In genomic region chr2:31337706-31338330, GRCm38 (mm10) we compare ENCODE assay signal across 10 mouse cellular contexts. TPM values are rescaled to one million over a fixed set of nuclear protein-coding genes. Genes with fewer than 3 reads are reported as not detected.
A peak's percentile ranks its signal among the peaks of the same experiment; 100 is the strongest.
DNase-seq lines count a peak whose midpoint lies in the region; ATAC-seq and TF ChIP-seq lines count a peak whose summit lies in the region.
"Had no signal": no experiment of that assay in that cellular context is flagged by ENCODE, and none has a peak within 500 bp of the region (broad histone marks: within the 10 kb centered on the region; RNA-seq: fewer than 3 reads in every experiment).

No protein-coding gene starts in this region.

- no peak overlapping the region for H3K4me2 ChIP-seq in hindbrain, postnatal 0 days (ENCODE audit: low read depth, low read length)
- H3K4me2 ChIP-seq in hindbrain, embryonic 16.5 days (ENCODE audit: low read length), result no peak overlapping the region
- 0 out of 2 replicates have a peak overlapping the region, but pooled peaks have one; percentile 9 for H3K4me2 ChIP-seq in heart, embryonic 14.5 days (ENCODE audit: low read length)
- H3K4me2 ChIP-seq in lung, embryonic 15.5 days, result no peak overlapping the region
- H3K4me2 ChIP-seq in liver, embryonic 12.5 days, result no peak overlapping the region

- H3K27ac ChIP-seq in hindbrain, postnatal 0 days, result no peak overlapping the region
- H3K27ac ChIP-seq in hindbrain, embryonic 16.5 days (ENCODE audit: low read depth, low read length), result no peak overlapping the region
- H3K27ac ChIP-seq in heart, embryonic 14.5 days (replicated peaks in 1 of 2; ENCODE audit: control insufficient read depth in 1 of 2, insufficient read depth in 1 of 2, low read depth in 2 of 2, low read length in 2 of 2), result peak overlapping the region in 1 of 2 experiments; percentile 41; a peak in 1 of 4 replicates
- no peak overlapping the region for H3K27ac ChIP-seq in lung, embryonic 15.5 days
- H3K27ac ChIP-seq in liver, embryonic 12.5 days, result no peak overlapping the region

- peak; percentile 32 for DNase-seq in hindbrain, postnatal 0 days (ENCODE audit: low spot score)
- peak; percentile 79 to 85 for DNase-seq in cerebellum, postnatal 10 days
- no peak for DNase-seq in frontal cortex, postnatal 36 days (ENCODE audit: low spot score in 2 of 2)
- DNase-seq in right cerebral cortex, postnatal 36 days (ENCODE audit: low spot score in 2 of 2), result no peak

- 37% methylated on average over 12 of the region's 12 CpGs for WGBS in hindbrain, postnatal 0 days
- 53% methylated on average over 12 of the region's 12 CpGs for WGBS in hindbrain, embryonic 16.5 days
- WGBS in heart, embryonic 14.5 days, result 32% methylated on average over 12 of the region's 12 CpGs
- WGBS in lung, embryonic 15.5 days, result 23% methylated on average over 12 of the region's 12 CpGs
- 55% methylated on average over 12 of the region's 12 CpGs for WGBS in liver, embryonic 12.5 days (ENCODE audit: insufficient replicate concordance)

- H3K27me3 ChIP-seq in hindbrain, postnatal 0 days (ENCODE audit: insufficient read depth, low read length), result no peaks in the 10 kb centered on the region
- no peaks in the 10 kb centered on the region; the same call in 1 of the 2 replicates for H3K27me3 ChIP-seq in hindbrain, embryonic 16.5 days (replicated peaks; ENCODE audit: control insufficient read depth, insufficient read depth, low read length)
- H3K27me3 ChIP-seq in heart, embryonic 14.5 days (ENCODE audit: control insufficient read depth, insufficient read depth, low read length), result peaks cover 20% of the 10 kb centered on the region
- peaks cover 82% of the 10 kb centered on the region for H3K27me3 ChIP-seq in lung, embryonic 15.5 days
- peaks cover 15% of the 10 kb centered on the region; the same call in 1 of the 2 replicates for H3K27me3 ChIP-seq in liver, embryonic 12.5 days (replicated peaks)

- no peak for TF ChIP-seq CTCF in hindbrain, postnatal 0 days (IDR thresholded peaks at IDR 0.05; ENCODE audit: low read depth)

- H3K4me1 ChIP-seq in hindbrain, postnatal 0 days (ENCODE audit: insufficient read depth, low read length), result peaks cover 7% of the 10 kb centered on the region; the same call in 1 of the 2 replicates
- peaks cover 3% of the 10 kb centered on the region; the same call in 1 of the 2 replicates for H3K4me1 ChIP-seq in hindbrain, embryonic 16.5 days (ENCODE audit: control insufficient read depth, insufficient read depth, low read depth, low read length)
- peaks cover 43 to 59% of the 10 kb centered on the region in 2 experiments for H3K4me1 ChIP-seq in heart, embryonic 14.5 days (ENCODE audit: control insufficient read depth in 2 of 2, insufficient read depth in 2 of 2, low read length in 2 of 2)
- peaks cover 24% of the 10 kb centered on the region for H3K4me1 ChIP-seq in lung, embryonic 15.5 days
- no peaks in the 10 kb centered on the region for H3K4me1 ChIP-seq in liver, embryonic 12.5 days

- H3K4me3 ChIP-seq in hindbrain, postnatal 0 days (ENCODE audit: low read length), result no peak overlapping the region
- no peak overlapping the region for H3K4me3 ChIP-seq in hindbrain, embryonic 16.5 days (ENCODE audit: low read length)
- no peak overlapping the region for H3K4me3 ChIP-seq in heart, embryonic 14.5 days (ENCODE audit: control insufficient read depth in 1 of 2, insufficient read depth in 1 of 2, low read depth in 1 of 2, low read length in 2 of 2)
- H3K4me3 ChIP-seq in lung, embryonic 15.5 days, result no peak overlapping the region
- no peak overlapping the region for H3K4me3 ChIP-seq in liver, embryonic 12.5 days

- no peak for ATAC-seq in hindbrain, postnatal 0 days
- ATAC-seq in hindbrain, embryonic 16.5 days, result no peak; the same call in 1 of the 2 replicates
- ATAC-seq in heart, embryonic 14.5 days (ENCODE audit: insufficient number of reproducible peaks, insufficient read depth, low FRiP score, low read depth), result no peak
- ATAC-seq in lung, embryonic 15.5 days (ENCODE audit: borderline replicate concordance, extremely low read depth, low FRiP score, low TSS enrichment), result peak; percentile 58; the same call in 1 of the 2 replicates
- ATAC-seq in liver, embryonic 12.5 days, result no peak

- no peaks in the 10 kb centered on the region for H3K9me3 ChIP-seq in hindbrain, postnatal 0 days (ENCODE audit: low read length)
- H3K9me3 ChIP-seq in hindbrain, embryonic 16.5 days (ENCODE audit: control insufficient read depth, low read length), result no peaks in the 10 kb centered on the region
- H3K9me3 ChIP-seq in heart, embryonic 14.5 days (ENCODE audit: control insufficient read depth, low read length), result no peaks in the 10 kb centered on the region
- no peaks in the 10 kb centered on the region for H3K9me3 ChIP-seq in lung, embryonic 15.5 days
- no peaks in the 10 kb centered on the region for H3K9me3 ChIP-seq in liver, embryonic 12.5 days (replicated peaks)

- no peaks in the 10 kb centered on the region for H3K36me3 ChIP-seq in hindbrain, postnatal 0 days (ENCODE audit: insufficient read depth, low read length)
- no peaks in the 10 kb centered on the region for H3K36me3 ChIP-seq in hindbrain, embryonic 16.5 days (ENCODE audit: control insufficient read depth, insufficient read depth, low read length)
- no peaks in the 10 kb centered on the region for H3K36me3 ChIP-seq in heart, embryonic 14.5 days (ENCODE audit: control insufficient read depth, insufficient read depth, low read length)
- no peaks in the 10 kb centered on the region for H3K36me3 ChIP-seq in lung, embryonic 15.5 days
- H3K36me3 ChIP-seq in liver, embryonic 12.5 days, result no peaks in the 10 kb centered on the region

- no peak overlapping the region for H3K9ac ChIP-seq in hindbrain, postnatal 0 days (replicated peaks; ENCODE audit: low read length)
- H3K9ac ChIP-seq in hindbrain, embryonic 16.5 days (ENCODE audit: low read depth, low read length), result no peak overlapping the region
- 0 out of 2 replicates have a peak overlapping the region, but pooled peaks have one; percentile 25 for H3K9ac ChIP-seq in heart, embryonic 14.5 days (ENCODE audit: low read length)
- no peak overlapping the region for H3K9ac ChIP-seq in lung, embryonic 15.5 days
- no peak overlapping the region for H3K9ac ChIP-seq in liver, embryonic 12.5 days

RNA-seq across cellular contexts. Expression of gene Hmcn2, which starts 23.6 kb away (rescaled TPM):
- 0.68 TPM in 2 replicates for total RNA-seq in hindbrain, postnatal 0 days (2014; rRNA removed)
- polyA plus RNA-seq in hindbrain, postnatal 0 days (2015; fragmentation: Nextera tagmentation; extraction: Ambion mirVana), result 0.16 and 0.54 TPM in 2 replicates
- 0.30 TPM in 2 replicates for polyA plus RNA-seq in hindbrain, embryonic 16.5 days (2015; fragmentation: Nextera tagmentation; extraction: Ambion mirVana)
- polyA plus RNA-seq in heart, embryonic 14.5 days (2014; fragmentation: Nextera tagmentation; extraction: Ambion mirVana), result 0.73 and 0.86 TPM in 2 replicates
- 0.58 and 1.2 TPM in 2 replicates for polyA plus RNA-seq in lung, embryonic 15.5 days (2015; fragmentation: Nextera tagmentation; extraction: Ambion mirVana)
- polyA plus RNA-seq in liver, embryonic 12.5 days (2016; fragmentation: Nextera tagmentation; extraction: Ambion mirVana), result 0.35 and 0.36 TPM in 2 replicates
- total RNA-seq: MEL; monocyte, adult 5-6 weeks had no signal

Comparison
In these comparisons a context has a peak if more than half of its experiments do, and no peak if none do; other contexts are left out.
1. DNase-seq: peak in hindbrain, postnatal 0 days (single experiment) and cerebellum, postnatal 10 days (2 of 2); none in frontal cortex, postnatal 36 days (0 of 2) and right cerebral cortex, postnatal 36 days (0 of 2).